Mouse (Mus musculus) retina, postnatal 7 days (tissue): ENCODE results near the gene Miga1.

Source experiments
- DNase-seq: peaks from one replicate; pipeline ENCODE4 v3.0.0-alpha.2; 2012; ENCODE audit warnings: low read depth, low spot score

Gene Miga1

DNA sequence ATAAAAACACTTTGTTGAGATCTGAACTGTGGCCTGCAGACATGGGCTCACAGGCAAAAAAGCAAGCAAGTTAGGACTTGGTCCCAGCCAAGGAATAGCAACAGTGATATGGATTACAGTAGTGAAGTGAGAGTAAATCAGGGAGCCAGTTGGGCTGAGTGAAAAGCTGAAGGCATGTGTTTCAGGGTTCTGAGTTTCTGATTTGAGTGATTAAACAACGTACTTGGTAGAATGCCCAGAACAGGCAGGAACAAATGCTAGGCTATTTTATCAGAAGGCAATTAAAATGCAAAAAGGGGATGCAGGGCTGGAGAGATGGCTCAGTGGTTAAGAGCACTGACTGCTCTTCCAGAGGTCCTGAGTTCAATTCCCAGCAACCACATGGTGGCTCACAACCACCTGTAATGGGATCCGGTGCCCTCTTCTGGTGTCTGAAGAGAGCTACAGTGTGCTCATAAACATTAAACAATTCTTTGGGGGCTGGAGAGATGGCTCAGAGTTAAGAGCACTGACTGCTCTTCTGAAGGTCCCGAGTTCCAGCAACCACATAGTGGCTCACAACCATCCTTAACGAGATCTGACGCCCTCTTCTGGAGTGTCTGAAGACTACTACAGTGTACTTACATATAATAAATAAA lies 94.8 kb downstream of the Miga1 start:
- no peak for DNase-seq

- DNase-seq, result no peak
Measured at GRCm38 (mm10) chr3:152243304-152243703, 96.9 kb downstream of the Miga1 start.

DNA sequence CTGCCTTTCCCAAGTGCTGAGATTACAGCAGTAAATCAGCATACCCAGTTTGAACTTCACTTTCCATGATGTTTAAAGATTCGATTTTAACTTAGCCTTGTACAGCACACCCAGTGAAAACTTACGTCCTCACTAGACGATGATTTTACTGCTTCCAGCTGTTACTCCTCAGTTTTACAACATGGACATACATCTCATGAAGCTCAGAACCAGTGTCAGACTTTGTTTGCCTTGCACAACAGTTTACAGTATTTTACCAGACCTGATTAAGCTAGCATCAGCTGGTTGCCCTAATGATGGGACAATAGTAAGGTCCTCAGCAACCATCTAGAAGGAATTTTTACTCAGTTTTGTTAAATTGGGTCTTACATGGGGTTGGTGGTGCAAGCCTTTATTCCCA lies 99.1 kb downstream of the Miga1 start:
- no peak for DNase-seq

DNA sequence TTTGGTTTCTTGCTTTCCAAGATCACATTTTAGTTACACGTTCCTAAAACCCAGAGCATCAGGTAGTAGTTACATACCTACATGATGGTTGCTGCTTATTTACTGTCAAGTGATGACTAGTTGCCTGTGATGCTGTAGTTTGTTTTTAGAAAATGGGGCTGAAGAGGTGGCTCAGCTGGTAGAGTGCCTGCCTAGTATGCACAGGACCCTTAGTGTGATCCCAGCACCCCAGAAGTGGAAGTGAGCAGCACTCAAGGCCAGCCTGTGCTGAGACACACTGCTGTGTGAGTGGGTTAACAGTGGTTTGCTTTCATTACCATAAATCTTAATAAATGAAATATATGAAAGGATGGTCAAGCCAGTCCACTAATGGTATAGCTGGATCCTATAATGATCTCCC lies 100.6 kb downstream of the Miga1 start:
- DNase-seq, result no peak

DNA sequence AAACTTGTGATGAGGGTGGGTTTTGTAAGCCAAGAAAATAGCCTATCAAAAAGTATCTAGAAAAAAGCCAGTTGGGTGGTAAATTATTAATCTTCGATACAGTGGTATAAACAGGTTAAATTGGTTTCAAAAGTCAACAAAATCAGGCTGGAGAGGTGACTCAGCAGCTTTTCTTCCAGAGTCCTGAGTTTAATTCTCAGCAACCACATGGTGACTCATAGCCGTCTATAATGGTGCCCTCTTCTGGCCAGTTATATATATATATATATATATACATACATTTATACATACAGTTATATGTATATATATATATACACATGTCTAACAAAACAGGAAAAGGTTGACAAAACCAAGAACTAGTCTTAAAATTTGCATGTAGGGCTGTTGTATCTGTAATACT lies 101.4 kb downstream of the Miga1 start:
- no peak for DNase-seq

DNA sequence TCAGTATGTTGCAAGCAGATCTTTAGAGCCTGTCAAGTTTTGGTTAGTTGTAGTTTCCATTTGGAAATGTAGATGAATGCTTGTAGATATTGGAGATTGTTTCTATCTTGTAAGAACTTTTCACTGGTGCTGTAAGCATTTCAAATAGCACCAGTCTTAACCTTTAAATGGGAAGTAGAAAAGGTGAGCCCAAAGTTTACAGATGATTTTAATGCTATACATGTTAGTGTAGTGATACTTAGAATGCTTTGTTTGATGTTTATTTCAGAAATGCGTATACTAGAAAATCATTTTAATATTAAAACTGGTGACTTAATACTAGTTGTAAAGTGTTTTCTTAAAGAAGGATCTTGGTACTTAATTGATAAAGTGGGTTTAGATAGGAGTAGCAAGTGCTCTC lies 104.4 kb downstream of the Miga1 start:
- no peak for DNase-seq

GRCm38 (mm10) chr3:152235238-152235637 lies 105.0 kb downstream of the Miga1 start:
- DNase-seq, result no peak

DNA sequence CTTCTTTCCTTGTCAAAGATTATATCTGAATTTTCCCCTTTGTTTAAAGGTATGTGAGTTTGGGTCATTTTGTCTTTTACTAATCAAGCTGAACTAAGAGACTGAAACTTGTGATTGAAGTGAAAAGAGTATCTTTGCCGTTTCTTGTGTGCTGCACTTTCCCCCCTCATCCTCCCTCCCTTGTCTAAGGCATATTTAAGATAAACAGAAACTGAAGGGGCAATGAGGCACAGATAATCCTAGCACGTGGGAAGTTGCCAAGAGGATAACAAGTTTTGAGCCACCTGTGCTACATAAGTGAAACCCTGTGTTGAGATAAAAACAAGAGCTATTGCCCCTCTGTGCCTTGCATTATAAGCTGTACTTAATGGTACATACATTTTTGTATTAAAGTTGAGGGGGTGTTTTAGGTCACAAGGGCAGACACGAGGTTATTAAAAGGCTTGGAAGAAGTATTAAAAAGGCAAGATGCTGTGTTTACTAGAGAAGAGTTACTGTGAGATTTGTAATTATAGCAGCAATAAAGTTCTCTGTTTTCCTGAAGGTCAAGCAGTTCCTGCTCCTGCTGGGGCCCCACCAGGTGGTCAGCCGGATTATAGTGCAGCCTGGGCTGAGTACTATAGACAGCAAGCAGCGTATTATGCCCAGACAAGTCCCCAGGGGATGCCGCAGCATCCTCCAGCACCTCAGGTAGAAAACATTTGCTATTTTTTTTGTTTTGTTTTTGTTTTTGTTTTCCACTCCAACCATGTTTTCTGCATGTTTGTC lies 108.7 kb downstream of the Miga1 start:
- DNase-seq, result no peak

DNA sequence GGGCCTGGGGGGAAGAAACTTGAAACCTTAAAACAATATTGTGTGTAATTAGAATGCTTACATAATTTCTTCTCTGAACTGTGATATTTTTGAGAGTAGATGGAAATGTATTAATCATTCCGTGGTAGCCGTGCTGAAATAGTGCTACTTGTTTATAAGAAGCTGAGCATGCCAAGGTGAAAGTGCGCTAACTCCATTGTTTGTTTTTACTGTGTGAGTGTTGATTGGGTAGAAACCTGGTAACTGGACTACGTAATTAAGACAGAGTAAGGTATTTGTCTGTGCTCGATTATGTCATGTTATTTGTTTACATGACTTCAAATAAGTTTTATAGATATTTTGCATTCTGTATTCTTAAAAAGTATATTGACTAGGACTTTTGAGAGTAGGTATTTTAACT lies 110.9 kb downstream of the Miga1 start:
- no peak for DNase-seq

GRCm38 (mm10) chr3:152228843-152229242 lies 111.4 kb downstream of the Miga1 start:
- DNase-seq, result no peak

GRCm38 (mm10) chr3:152225906-152226305 lies 114.3 kb downstream of the Miga1 start:
- no peak for DNase-seq

DNA sequence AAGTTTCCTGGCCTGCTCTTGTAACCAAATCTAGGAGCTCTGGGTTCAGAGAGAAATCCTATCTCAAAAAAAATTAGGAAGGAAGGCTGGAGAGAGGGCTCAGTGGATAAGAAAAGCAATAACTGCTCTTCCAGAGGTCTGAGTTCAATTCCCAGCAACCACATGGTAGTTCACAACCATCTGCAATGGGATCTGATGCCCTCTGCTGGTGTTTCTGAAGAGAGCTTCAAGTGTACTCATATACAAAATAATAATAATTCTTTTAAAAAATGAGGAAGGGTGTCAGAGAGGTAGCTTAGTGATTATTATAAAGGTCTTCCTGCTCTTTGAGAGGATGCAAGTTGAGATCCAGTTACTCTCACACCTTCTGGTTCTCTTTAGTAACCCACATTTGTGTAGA lies 115.3 kb downstream of the Miga1 start:
- DNase-seq, result no peak
